Mouse (Mus musculus) megakaryocyte progenitor cell, adult 5-6 weeks (primary cell): Measurements from ENCODE around the gene Ocm. TPM values are rescaled to one million over a fixed set of nuclear protein-coding genes. Genes with fewer than 3 reads are reported as not detected.

Experiments used
- ATAC-seq: replicated peaks from 2 replicates; pipeline ENCODE4 v1.8.0; 2016; ENCODE audit warnings: mild to moderate bottlenecking, moderate TSS enrichment, inconsistent platforms; ENCODE audit not compliant: poor library complexity
- total RNA-seq, 2 experiments: library from RNA; stranded (forward) in 1 of 2; stranded (reverse) in 1 of 2; fragments of 157-497, 149-512 nt in 1 of 2; fragments of 200-1000 nt in 1 of 2; gene quantifications; 2 replicates each; pipeline versions ENCODE4 v1.2.3 to v1.2.4; 2015 to 2017

Gene Ocm
- total RNA-seq (2015), result not detected in 2 replicates
- total RNA-seq (2017), result not detected in 2 replicates

- ATAC-seq, result peak; percentile 46; the same call in 1 of the 2 replicates
Measured at GRCm38 (mm10) chr5:144026620-144027263, at the start of gene Ocm. Ocm (minus strand) TSS chr5:144026670.

GRCm38 (mm10) chr5:144071249-144071648, 44.8 kb upstream of the Ocm start:
- no peak for ATAC-seq

GRCm38 (mm10) chr5:144070064-144070463, 43.6 kb upstream of the Ocm start:
- ATAC-seq, result no peak

- 0 out of 2 replicates have a peak, but pooled peaks have one; percentile 14 for ATAC-seq
Measured at GRCm38 (mm10) chr5:144066036-144066435, 39.6 kb upstream of the Ocm start.

- ATAC-seq, result no peak
Measured at GRCm38 (mm10) chr5:144064093-144064492, 37.6 kb upstream of the Ocm start.

- ATAC-seq, result no peak
Measured at GRCm38 (mm10) chr5:144054340-144054739, 27.9 kb upstream of the Ocm start.

- ATAC-seq, result no peak
Measured at GRCm38 (mm10) chr5:144053450-144053849, 27.0 kb upstream of the Ocm start.

GRCm38 (mm10) chr5:144051268-144051667, 24.8 kb upstream of the Ocm start:
- peak; percentile 96 for ATAC-seq

GRCm38 (mm10) chr5:144049881-144050280, 23.4 kb upstream of the Ocm start:
- no peak for ATAC-seq

- no peak for ATAC-seq
Measured at GRCm38 (mm10) chr5:144047324-144047723, 20.9 kb upstream of the Ocm start.

- ATAC-seq, result no peak
Measured at GRCm38 (mm10) chr5:144043166-144043565, 16.7 kb upstream of the Ocm start.

- ATAC-seq, result peak; percentile 93
Measured at GRCm38 (mm10) chr5:144040720-144041364, 14.4 kb upstream of the Ocm start.

- no peak for ATAC-seq
Measured at GRCm38 (mm10) chr5:144039886-144040285, 13.4 kb upstream of the Ocm start.

GRCm38 (mm10) chr5:144039156-144039675, 12.7 kb upstream of the Ocm start:
- ATAC-seq, result peak; percentile 47

GRCm38 (mm10) chr5:144036952-144037351, 10.5 kb upstream of the Ocm start:
- no peak for ATAC-seq

- ATAC-seq, result no peak
Measured at GRCm38 (mm10) chr5:144034567-144034966, 8.1 kb upstream of the Ocm start.

- no peak for ATAC-seq
Measured at GRCm38 (mm10) chr5:144032491-144032890, 6.0 kb upstream of the Ocm start.

GRCm38 (mm10) chr5:144015845-144016244, 10.6 kb downstream of the Ocm start:
- ATAC-seq, result peak; percentile 35

GRCm38 (mm10) chr5:144015312-144015650, 11.2 kb downstream of the Ocm start:
- ATAC-seq, result no peak

GRCm38 (mm10) chr5:144014551-144015311, 11.7 kb downstream of the Ocm start, which contains the start of gene Ccz1:
Ccz1 (minus strand) TSS chr5:144014877.
- peak; percentile 99 for ATAC-seq

GRCm38 (mm10) chr5:144013366-144014134, 12.9 kb downstream of the Ocm start:
- ATAC-seq, result 0 out of 2 replicates have a peak, but pooled peaks have one; percentile 36
